ENCODE assay signal across 21 mouse cellular contexts in genomic region chr15:5877749-5878148, GRCm38 (mm10).
"Had no signal": no experiment of that assay in that cellular context is flagged by ENCODE, and none has a peak within 500 bp of the region (broad histone marks: within the 10 kb centered on the region; RNA-seq: fewer than 3 reads in every experiment).

No protein-coding gene starts in this region.

- H3K27me3 ChIP-seq: heart, embryonic 12.5 days; hindbrain, embryonic 13.5 days; hindbrain, embryonic 15.5 days; intestine, embryonic 15.5 days; limb, embryonic 12.5 days; liver, embryonic 12.5 days had no signal

- DNase-seq: gastrocnemius, postnatal 14 days; gastrocnemius, postnatal 36 days; heart, adult 18-20 months; heart, postnatal 10 days; kidney, adult 18-20 months; kidney, adult 8-10 months; kidney, postnatal 10 days; kidney, postnatal 25 days; kidney, postnatal 4 days had no signal

- H3K36me3 ChIP-seq: heart, embryonic 10.5 days; heart, embryonic 12.5 days; hindbrain, embryonic 13.5 days; hindbrain, embryonic 15.5 days; intestine, embryonic 15.5 days; limb, embryonic 10.5 days; limb, embryonic 12.5 days; liver, embryonic 12.5 days had no signal

- H3K4me1 ChIP-seq: heart, embryonic 10.5 days; heart, embryonic 12.5 days; hindbrain, embryonic 13.5 days; hindbrain, embryonic 15.5 days; intestine, embryonic 15.5 days; limb, embryonic 10.5 days; limb, embryonic 12.5 days; liver, embryonic 12.5 days had no signal

- H3K4me2 ChIP-seq: heart, embryonic 12.5 days; hindbrain, embryonic 13.5 days; hindbrain, embryonic 15.5 days; intestine, embryonic 15.5 days; limb, embryonic 12.5 days; liver, embryonic 12.5 days had no signal

- H3K9ac ChIP-seq: heart, embryonic 12.5 days; hindbrain, embryonic 13.5 days; hindbrain, embryonic 15.5 days; intestine, embryonic 15.5 days; limb, embryonic 12.5 days; liver, embryonic 12.5 days had no signal

- H3K9me3 ChIP-seq: heart, embryonic 10.5 days; heart, embryonic 12.5 days; hindbrain, embryonic 13.5 days; hindbrain, embryonic 15.5 days; intestine, embryonic 15.5 days; limb, embryonic 10.5 days; limb, embryonic 12.5 days; liver, embryonic 12.5 days had no signal

- H3K27ac ChIP-seq: heart, embryonic 10.5 days; hindbrain, embryonic 13.5 days; hindbrain, embryonic 15.5 days; intestine, embryonic 15.5 days; layer of hippocampus, adult 2 months; left cerebral cortex, adult 2 months; limb, embryonic 10.5 days; limb, embryonic 12.5 days; liver, embryonic 12.5 days had no signal

- H3K4me3 ChIP-seq: heart, embryonic 10.5 days; heart, embryonic 12.5 days; hindbrain, embryonic 13.5 days; hindbrain, embryonic 15.5 days; intestine, embryonic 15.5 days; layer of hippocampus, adult 2 months; left cerebral cortex, adult 2 months; limb, embryonic 10.5 days; limb, embryonic 12.5 days; liver, embryonic 12.5 days had no signal

- ATAC-seq: inflammation-experienced regulatory T-cells, adult 6 months; intestine, embryonic 15.5 days; intestine, postnatal 0 days; liver, embryonic 12.5 days had no signal
